Mouse (Mus musculus) lung, postnatal 0 days (tissue): ENCODE results near the gene Msln.

Experiments used
- CTCF ChIP-seq: IDR thresholded peaks from 2 replicates; pipeline ENCODE4 v1.5.1; 2016; ENCODE audit warnings: antibody characterized with exemption, mild to moderate bottlenecking
- EP300 ChIP-seq: IDR thresholded peaks from 2 replicates; pipeline ENCODE4 v1.6.1; 2016; ENCODE audit warnings: antibody characterized with exemption, mild to moderate bottlenecking, control low read depth

GRCm38 (mm10) chr17:25791320-25791842, 37.2 kb upstream of the Msln start:
- peak; percentile 18; the same call in 1 of the 2 replicates for TF ChIP-seq CTCF
- no peak for TF ChIP-seq EP300
